ENCODE assay signal across 8 mouse cellular contexts in genomic region chr2:132701451-132701886, GRCm38 (mm10). TPM values are rescaled to one million over a fixed set of nuclear protein-coding genes. Genes with fewer than 3 reads are reported as not detected.
DNase-seq lines count a peak whose midpoint lies in the region; ATAC-seq lines count a peak whose summit lies in the region.

No protein-coding gene starts in this region.

- no peaks in the 10 kb centered on the region for H3K36me3 ChIP-seq in forebrain, embryonic 11.5 days (ENCODE audit: control insufficient read depth, insufficient read depth, low read length)
- H3K36me3 ChIP-seq in hindbrain, embryonic 10.5 days: no peaks in the 10 kb centered on the region

- no peaks in the 10 kb centered on the region for H3K27me3 ChIP-seq in forebrain, embryonic 11.5 days (ENCODE audit: control insufficient read depth, insufficient read depth, low read length)
- no peaks in the 10 kb centered on the region for H3K27me3 ChIP-seq in hindbrain, embryonic 10.5 days (ENCODE audit: insufficient read depth, poor library complexity, severe bottlenecking)

- H3K9me3 ChIP-seq in forebrain, embryonic 11.5 days (ENCODE audit: control insufficient read depth, low read length): no peaks in the 10 kb centered on the region
- no peaks in the 10 kb centered on the region for H3K9me3 ChIP-seq in hindbrain, embryonic 10.5 days

- no peak overlapping the region for H3K4me3 ChIP-seq in forebrain, embryonic 11.5 days (ENCODE audit: low read depth, low read length)
- no peak overlapping the region for H3K4me3 ChIP-seq in hindbrain, embryonic 10.5 days

- no peak overlapping the region for H3K4me2 ChIP-seq in forebrain, embryonic 11.5 days (ENCODE audit: low read depth, low read length, severe bottlenecking)

- H3K4me1 ChIP-seq in forebrain, embryonic 11.5 days (replicated peaks; ENCODE audit: control insufficient read depth, insufficient read depth, low read length): no peaks in the 10 kb centered on the region
- peaks cover 4% of the 10 kb centered on the region; the same call in 1 of the 2 replicates for H3K4me1 ChIP-seq in hindbrain, embryonic 10.5 days (replicated peaks)

- H3K9ac ChIP-seq in forebrain, embryonic 11.5 days (ENCODE audit: low read length): no peak overlapping the region

- no peak overlapping the region for H3K27ac ChIP-seq in forebrain, embryonic 11.5 days (ENCODE audit: low read depth, low read length)
- H3K27ac ChIP-seq in hindbrain, embryonic 10.5 days: no peak overlapping the region

- DNase-seq in Muller cell, postnatal 12 days (ENCODE audit: inconsistent ontology term): peak; percentile 40
- peak; percentile 44 for DNase-seq in c-Kit-positive CD71-positive TER-119-negative erythroid progenitor cells, embryonic 14.5 days (ENCODE audit: low read depth)
- DNase-seq in forebrain, embryonic 11.5 days (ENCODE audit: low spot score): peak; percentile 79
- DNase-seq in hindbrain, embryonic 10.5 days (ENCODE audit: low spot score): peak; percentile 65
- DNase-seq in layer of hippocampus, adult 9-11 months: peak; percentile 57
- DNase-seq in lung, postnatal 10 days: peak; percentile 83
- DNase-seq in retina, embryonic 14.5 days (ENCODE audit: low spot score): peak; percentile 81
- DNase-seq in urinary bladder, postnatal 4 days (ENCODE audit: low spot score in 2 of 2): peak; percentile 32 to 76

- 18% methylated on average over 7 of the region's 7 CpGs for WGBS in forebrain, embryonic 11.5 days
- WGBS in hindbrain, embryonic 10.5 days: 24% methylated on average over 7 of the region's 7 CpGs

- ATAC-seq in forebrain, embryonic 11.5 days (replicated peaks; ENCODE audit: low FRiP score): peak; percentile 77; the same call in 1 of the 2 replicates

RNA-seq across cellular contexts. Expression of gene Shld1, which starts 14.7 kb away (rescaled TPM):
- 17.6 and 18.4 TPM in 2 replicates for polyA plus RNA-seq in forebrain, embryonic 11.5 days (2014; fragmentation: Nextera tagmentation; extraction: Ambion mirVana)
- 17.4 and 20.1 TPM in 2 replicates for polyA plus RNA-seq in hindbrain, embryonic 10.5 days (2016; fragmentation: Nextera tagmentation; extraction: Ambion mirVana)
